Mouse (Mus musculus) kidney, postnatal 10 days (tissue): ENCODE results near the gene Cacna2d1.

Source experiments
- DNase-seq: peaks from one replicate; pipeline ENCODE4 v3.0.0; 2021; ENCODE audit warnings: mixed read lengths

Cacna2d1 gene

DNA sequence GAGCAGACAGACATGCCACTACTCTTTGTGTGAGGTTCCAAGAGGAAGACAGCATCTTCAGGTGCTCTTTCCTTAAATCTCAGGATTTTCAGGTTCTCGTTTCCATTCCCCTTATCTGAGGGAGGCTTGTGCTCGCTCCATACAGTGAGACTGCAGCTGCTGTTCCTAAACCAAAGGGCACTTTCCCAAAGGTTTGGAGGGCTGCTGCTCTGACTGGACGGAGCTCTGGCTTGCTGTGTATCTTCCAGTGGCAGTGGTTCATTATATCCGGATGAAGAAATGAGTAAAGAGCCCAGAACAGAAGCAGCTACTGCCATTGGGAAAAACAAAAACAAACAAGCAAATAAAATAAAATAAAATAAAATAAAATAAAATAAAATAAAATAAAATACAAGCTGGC lies 359.3 kb downstream of the Cacna2d1 start:
- no peak for DNase-seq

DNA sequence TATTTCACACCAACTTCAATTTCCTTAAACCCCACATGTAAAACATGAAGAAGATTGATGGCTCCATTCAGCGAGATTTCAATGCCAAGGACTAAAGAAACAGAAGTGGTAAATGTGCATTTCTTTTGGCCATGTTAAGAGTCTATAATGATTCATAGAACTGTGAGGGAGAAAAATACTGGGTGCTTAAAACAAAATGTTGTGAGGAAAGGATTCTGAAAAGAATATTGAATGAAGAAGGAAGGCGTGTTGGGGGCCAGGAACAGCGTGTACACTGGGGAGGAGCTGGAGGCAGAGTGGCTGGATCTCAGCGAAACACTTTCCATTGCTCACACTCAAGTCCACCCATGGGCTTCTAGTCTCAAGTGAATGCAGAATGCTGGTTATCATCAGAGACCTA lies 360.2 kb downstream of the Cacna2d1 start:
- no peak for DNase-seq

DNA sequence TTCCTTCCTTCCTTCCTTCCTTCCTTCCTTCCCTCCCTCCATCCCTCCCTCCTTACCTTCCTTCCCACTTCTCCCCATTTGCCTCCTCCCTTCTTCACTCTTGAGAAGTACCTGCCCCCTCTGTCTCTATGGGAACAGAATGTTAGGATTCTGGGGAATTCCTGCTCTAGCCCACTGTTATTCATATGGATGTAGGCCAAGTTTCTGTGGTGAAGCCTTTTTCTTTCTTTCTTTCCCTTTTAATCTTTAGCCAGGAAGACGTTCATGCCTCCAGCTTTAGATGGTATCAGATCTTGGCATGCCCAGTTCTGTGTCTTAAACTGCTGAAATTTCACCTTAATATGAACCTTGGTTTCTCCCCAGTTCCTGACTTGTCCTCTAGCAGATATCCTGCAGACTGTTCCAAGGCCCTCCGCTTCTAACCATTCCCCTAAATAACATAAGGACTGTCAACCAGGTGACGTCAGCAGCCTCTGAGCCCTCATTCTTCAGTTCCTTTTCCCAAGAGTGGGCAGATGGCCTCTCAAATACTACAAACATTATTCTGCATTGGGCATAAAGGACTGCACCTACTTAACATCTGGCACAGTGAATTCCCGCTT lies 362.8 kb downstream of the Cacna2d1 start:
- DNase-seq: no peak

DNA sequence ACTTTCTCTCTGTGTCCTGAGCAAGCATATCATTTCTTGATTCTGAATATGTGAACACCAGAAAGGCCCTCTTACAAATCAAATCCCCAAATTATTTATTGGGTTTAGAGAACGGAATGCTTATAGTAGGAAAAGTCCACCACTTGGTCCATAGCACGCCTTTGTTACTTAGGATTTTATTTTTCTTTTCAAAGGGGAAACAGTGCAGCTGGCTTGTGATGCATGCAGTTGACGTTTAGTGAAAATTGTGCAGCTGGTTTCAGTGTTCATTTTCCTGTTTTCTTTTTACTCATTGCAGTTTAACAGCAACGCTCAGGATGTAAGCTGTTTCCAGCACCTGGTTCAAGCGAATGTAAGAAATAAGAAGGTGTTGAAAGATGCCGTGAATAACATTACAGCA lies 365.1 kb downstream of the Cacna2d1 start:
- DNase-seq: no peak

DNA sequence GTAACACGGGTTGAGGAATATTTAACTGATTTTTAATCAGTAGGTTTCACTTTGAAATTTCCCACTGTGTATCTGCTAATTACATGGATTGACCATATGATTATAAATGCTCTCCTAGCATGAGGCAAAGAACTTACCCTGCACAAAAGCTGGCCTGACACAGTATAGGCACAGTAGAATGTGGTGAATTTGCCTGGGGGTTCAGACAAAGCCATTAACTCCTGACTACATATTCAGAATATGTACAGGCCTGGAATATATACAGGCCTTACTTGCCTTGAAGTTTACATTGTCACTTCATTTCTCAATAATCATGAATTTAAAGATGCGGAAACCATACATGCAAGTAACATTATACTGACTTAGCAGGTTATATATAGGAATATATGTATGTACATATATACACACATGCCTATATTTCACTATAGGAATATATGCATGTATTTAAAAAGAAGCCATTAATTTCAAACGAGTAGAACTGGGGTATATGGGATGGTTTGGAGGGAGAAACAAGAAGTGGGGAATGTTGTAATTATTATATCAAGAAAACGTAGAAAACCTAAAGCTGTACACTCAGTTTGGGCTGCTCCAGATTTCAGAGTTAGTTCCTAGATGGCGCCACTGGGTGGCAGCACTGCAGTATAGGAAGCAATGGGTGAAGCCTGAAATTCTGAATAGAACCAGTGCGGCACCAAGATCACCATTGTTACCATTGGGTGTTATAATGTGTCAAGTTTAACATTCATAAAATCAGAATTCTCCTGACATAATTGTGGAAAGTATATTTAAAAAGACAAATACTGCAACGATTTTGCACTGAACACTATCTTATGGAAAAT lies 374.9 kb downstream of the Cacna2d1 start:
- peak; percentile 82 for DNase-seq

DNA sequence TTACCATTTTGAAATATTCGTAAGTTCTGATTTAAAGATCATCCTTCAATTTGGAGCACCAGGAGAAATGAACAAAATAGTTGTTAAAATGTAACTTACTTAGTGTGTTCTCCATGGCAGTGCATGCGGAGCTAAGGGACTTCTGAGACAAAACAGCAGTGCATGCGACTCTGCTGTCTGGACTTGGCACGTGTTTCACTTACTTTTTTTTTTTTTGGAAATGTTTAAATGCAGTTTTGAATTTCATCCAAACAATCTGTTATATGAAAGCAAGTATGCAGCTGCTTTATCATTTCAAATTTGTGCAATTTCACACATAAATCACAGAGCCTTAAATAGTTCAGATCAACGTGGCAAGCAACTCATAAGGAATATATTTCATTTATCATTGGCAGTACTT lies 379.8 kb downstream of the Cacna2d1 start:
- no peak for DNase-seq

DNA sequence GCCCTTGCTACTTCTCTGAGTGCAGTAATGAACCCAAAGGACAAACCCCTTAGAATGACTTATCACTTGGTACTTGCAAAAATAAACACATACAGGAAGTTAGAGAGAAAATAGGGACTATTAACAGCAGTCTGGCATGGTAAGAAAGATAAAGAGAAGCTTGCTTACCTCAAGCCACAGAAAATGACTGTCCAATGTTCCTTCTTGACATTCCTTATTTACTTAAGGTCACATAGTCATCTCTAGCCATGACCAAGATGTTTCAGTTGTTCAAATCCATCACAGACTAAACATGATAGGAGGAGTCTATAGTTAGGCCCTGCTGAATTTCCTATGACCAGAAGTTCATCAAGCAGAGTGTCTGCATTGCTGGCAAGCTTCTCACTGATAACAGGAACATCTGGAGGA lies 381.5 kb downstream of the Cacna2d1 start:
- DNase-seq: no peak

DNA sequence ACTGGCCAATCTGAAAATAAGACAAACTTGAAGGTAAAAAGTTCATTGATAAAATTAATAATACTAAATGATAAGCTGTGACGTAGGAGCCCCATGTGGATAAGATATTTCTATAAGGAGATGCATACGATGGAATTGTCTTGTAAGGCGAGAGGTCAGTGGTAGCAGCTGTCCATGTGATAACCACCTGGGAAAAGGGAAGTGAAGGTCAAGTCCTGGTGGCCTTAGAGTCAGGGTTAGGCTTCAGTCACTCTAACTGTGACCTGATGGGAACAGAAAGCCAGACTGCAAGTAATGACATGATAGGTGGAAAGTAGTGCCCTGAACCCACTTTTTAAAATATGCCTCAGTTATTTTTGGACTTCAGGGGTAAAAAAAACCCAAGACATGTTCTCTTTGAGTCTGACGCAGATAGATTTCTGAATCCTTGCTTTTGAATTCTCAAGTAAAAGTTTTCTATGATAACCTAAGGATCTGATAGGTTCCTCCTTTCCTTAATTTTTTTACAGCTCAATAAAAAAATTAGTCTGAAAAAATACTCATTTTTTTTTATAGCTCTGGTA lies 383.3 kb downstream of the Cacna2d1 start:
- DNase-seq: no peak

DNA sequence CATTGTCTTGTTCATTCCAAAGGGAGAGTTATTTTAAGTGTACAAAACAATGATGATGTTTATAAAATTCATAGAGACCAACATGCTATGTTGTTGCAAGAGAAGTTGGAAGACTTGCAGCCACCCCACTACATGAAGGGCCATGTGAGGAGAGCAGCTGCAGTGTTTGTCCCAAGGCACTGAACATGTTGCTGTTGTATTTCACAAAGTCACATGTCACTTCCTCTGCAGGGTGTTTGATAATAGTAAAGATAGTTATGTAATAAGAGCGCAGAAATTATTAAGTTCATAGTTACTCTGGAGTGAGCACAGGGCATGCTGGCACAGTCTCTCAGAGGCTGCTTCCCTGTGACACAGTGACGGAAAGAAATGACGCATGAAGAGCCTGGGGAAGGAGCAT lies 392.1 kb downstream of the Cacna2d1 start:
- no peak for DNase-seq

DNA sequence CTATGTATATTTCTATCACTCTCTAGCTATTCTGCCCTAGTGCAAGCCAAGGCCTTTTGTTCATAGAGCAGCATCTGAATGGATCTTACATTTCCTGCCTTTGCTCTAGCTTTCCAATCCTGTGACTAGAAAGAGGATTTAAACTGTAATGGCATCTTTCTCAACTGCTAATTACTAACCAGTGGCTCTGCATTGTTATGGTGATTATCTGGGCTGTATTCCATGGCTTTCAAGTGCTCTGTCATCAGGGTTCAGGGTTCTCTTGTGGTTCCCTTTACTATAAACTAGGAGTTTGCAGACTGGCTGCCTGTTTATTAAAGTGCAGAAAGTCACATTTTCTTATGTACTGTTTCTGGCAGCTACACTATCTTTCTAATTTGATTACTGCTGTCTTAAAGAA lies 410.9 kb downstream of the Cacna2d1 start:
- no peak for DNase-seq

DNA sequence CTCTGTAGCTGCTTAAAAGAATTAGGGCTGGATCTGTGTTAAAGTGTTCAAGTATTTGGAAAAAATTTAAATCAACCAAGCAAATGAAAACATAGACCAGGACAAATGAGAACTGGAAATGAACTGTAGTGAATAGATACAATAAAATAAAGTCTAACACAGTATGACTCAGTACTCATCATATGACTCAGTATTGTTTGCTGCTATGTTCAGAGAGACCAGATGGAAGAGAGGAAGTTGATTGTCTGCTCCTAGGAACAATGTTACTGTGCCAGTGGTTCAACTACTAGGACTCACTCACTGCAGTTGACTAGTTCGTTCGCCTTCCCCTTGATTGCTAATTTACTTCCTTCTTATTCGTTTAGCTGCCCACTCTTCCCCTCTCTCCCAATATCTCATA lies 421.3 kb downstream of the Cacna2d1 start:
- no peak for DNase-seq

DNA sequence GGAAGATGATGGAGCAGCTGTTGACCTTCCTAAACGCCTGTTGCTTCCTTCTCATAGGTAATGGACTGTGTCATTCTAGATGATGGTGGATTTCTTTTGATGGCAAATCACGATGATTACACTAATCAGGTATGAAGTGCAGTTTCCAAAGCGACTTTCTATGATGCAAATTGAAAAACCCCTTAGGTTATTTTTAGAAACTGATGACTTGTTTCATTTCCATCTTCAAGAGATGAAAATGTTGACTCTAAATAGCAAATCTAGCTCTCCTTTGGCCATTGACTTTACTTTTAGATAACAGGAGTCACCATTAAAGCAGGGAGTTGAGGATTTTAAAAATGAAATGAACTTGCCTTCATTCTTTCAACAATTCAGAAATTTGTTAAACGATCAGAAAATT lies 423.2 kb downstream of the Cacna2d1 start:
- no peak for DNase-seq

DNA sequence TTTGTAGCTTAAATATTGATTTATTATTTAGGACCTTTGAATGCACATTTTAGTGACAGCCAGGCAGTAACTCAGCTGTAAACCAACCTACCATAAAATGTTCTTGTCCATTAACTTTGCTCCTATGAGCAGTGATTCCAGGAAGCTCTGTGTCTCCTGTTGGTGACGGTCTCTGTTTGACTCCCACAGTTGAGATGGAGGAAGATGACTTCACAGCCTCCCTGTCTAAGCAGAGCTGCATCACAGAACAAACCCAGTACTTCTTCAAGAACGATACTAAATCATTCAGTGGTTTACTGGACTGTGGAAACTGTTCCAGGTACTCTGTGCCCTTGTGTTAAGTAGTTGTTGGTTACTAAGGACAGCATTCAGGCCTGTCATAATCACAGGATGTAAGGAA lies 427.6 kb downstream of the Cacna2d1 start:
- DNase-seq: no peak

DNA sequence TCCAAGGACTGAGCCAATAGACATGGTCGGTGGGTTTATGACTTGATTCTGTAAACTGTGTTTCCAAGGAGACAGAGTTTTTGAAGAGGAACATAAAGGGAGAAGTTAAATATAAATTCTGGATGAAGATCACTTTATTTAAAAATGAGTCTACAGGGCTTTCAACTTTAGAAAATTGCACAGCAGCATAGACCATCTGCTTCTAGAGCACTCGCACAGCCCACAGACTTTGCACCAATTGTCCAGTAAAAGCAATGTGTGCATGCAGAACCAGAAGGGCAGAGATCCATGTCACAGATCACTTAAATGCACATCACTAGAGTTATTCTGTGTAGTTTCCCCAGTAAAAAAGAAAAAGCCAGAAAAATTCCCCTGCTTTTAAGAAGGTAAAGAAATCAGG lies 428.7 kb downstream of the Cacna2d1 start:
- DNase-seq: no peak

DNA sequence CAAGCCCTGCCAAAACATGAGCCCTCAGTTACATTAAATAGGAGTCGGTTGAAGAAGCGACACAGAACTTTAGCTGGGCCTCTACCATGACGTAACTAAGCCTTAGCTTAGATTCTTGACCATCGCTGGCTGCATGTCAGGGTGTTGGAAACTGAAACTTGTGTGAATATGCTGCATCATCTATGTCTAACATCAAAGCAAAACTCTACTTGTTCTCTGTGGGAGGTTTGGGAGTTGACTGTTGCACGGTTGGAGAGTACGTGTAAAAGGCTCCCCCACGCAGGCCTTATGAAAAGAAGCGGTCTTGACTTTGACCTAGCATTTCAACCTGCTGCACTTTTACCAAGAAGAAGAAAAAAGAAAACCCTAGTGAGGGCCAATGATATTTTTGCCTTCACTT lies 436.2 kb downstream of the Cacna2d1 start:
- no peak for DNase-seq

DNA sequence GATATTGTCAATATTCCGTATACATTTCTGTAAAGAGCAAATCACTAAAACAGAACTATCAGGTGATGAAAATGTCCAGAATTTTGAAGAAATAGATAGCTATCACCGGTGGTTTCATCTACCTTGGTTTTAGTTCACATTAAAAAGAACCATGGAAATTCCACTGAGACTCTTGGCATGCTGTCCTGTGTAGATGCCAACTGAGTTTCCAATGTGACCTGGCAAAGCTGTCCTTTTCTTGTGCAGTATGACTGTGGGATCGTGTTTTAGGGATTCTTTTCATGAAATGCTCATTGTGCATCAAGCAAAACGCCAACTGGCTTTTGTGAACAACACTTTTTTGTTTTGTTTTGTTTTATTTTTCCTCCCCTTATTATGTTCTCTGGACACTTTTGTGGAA lies 439.5 kb downstream of the Cacna2d1 start:
- DNase-seq: no peak

DNA sequence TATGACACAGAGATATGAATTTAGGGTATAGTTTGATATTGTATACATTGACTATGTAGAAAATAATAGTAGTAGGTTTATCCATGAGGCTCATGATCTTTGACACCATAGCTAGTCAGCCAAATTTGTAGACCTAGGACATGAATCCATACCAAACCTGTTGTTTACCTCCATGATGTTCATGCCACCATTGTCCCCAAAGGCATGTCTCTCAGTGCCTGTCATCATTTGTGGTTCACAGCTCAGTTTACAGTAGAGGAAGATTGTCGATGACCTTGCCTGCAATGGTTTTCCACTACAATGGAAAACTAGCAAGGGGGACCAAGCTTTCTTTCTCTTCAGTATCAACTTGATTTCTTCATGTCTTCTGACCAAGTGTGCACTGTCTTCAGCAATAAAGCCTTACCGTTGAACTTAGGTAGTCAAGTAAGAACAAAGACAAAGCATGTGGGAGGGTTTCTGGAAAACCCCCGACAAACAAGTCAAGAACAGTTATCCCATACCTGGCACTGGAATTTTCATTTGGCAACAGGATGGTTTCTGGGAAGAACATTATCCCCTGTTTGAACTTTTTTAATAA lies 441.9 kb downstream of the Cacna2d1 start:
- no peak for DNase-seq

DNA sequence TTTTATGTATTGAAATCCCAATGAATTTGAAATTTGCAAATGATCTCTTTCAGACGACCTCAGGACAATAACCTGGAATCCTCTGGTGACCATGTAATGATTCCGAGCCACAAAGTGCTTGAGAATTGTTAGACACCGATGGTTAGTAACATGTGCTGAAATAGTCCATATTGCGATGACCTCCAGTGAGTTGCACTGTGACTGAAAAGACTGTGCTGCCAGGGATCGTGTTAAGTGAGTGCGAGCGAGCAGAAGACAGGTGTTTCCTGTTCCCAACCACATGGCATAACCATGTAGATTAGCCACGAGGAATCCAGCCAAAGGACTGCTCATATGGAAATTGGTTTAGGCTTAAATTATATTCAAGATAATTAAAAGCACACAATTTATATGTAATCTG lies 475.5 kb downstream of the Cacna2d1 start:
- DNase-seq: no peak

DNA sequence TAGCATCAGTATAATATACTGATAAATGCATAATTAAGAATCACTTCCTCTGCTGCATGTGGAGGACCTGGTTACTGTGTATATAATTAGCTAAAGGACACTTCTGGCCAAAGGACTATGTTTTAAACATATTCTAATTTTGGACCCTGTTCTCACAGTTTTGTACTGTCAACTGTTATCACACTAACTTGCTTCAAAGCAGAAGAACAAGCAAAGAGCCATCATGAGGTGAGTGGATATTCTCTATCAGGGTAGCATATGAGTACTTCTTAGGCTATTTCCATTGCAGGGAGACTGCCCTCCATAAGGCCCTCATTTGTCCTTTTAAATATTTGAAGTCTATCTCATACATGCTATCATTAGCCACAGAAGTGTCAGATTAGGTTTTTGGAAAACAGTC lies 480.2 kb downstream of the Cacna2d1 start:
- no peak for DNase-seq

DNA sequence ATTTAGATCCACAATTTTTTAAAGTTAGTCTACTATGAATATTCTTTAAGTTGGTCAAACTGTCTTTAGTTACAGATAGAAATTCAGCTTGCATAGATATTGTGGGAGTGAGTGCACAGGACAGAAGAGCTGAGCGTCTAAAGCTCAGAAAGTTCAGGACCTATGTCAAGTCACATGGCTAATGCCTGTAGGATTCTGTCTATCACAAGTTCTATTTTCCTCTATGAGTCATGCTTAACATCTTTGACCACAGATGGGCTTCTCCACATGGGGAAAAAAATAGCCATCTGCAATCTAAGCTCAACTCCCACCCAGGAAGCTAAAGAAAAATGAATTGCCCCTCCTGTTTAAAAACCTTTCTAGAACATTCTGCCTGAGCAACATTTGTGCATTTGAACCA lies 483.5 kb downstream of the Cacna2d1 start:
- no peak for DNase-seq

DNA sequence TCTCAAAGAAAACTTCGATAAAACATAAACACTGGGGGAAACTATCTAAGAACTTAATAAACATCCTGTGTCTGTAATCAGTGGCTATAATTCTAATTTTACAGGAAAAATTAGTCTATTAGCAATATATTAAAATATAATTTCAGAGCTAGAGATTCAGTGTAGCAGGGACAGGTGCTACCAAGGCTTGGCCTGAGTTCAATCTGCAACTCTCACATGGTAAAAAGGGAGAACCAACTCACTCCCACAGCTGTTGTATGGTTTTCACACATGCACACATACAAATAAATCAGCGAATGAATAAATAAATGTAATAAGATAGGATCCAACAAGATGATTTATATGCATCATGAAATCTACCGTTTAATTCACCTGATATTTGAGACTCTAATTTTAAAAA lies 484.0 kb downstream of the Cacna2d1 start:
- DNase-seq: no peak
